In genomic region chr14:8335947-8336346, GRCm38 (mm10) we compare ENCODE assay signal across 12 mouse cellular contexts. TPM values are rescaled to one million over a fixed set of nuclear protein-coding genes. Genes with fewer than 3 reads are reported as not detected.
DNase-seq lines count a peak whose midpoint lies in the region; ATAC-seq and TF ChIP-seq lines count a peak whose summit lies in the region.
"Had no signal": no experiment of that assay in that cellular context is flagged by ENCODE, and none has a peak within 500 bp of the region (broad histone marks: within the 10 kb centered on the region; RNA-seq: fewer than 3 reads in every experiment).

No protein-coding gene starts in this region.

- H3K27me3 ChIP-seq in hindbrain, embryonic 11.5 days (ENCODE audit: control insufficient read depth, insufficient read depth, low read length), result no peaks in the 10 kb centered on the region
- no peaks in the 10 kb centered on the region for H3K27me3 ChIP-seq in hindbrain, embryonic 16.5 days (replicated peaks; ENCODE audit: control insufficient read depth, insufficient read depth, low read length)
- no peaks in the 10 kb centered on the region for H3K27me3 ChIP-seq in hindbrain, postnatal 0 days (ENCODE audit: insufficient read depth, low read length)

- H3K4me2 ChIP-seq in hindbrain, embryonic 11.5 days (replicated peaks; ENCODE audit: low read depth, low read length), result no peak overlapping the region
- H3K4me2 ChIP-seq in hindbrain, embryonic 16.5 days (ENCODE audit: low read length), result no peak overlapping the region
- no peak overlapping the region for H3K4me2 ChIP-seq in hindbrain, postnatal 0 days (ENCODE audit: low read depth, low read length)

- H3K27ac ChIP-seq in hindbrain, embryonic 11.5 days (ENCODE audit: low read depth, low read length), result no peak overlapping the region
- H3K27ac ChIP-seq in hindbrain, embryonic 16.5 days (ENCODE audit: low read depth, low read length), result no peak overlapping the region
- no peak overlapping the region for H3K27ac ChIP-seq in hindbrain, postnatal 0 days

- WGBS in hindbrain, embryonic 11.5 days, result 59% methylated on average over 10 of the region's 10 CpGs
- 47% methylated on average over 10 of the region's 10 CpGs for WGBS in hindbrain, embryonic 16.5 days
- 49% methylated on average over 10 of the region's 10 CpGs for WGBS in hindbrain, postnatal 0 days

- H3K4me3 ChIP-seq in hindbrain, embryonic 11.5 days (ENCODE audit: low read depth, low read length), result no peak overlapping the region
- H3K4me3 ChIP-seq in hindbrain, embryonic 16.5 days (ENCODE audit: low read length), result no peak overlapping the region
- no peak overlapping the region for H3K4me3 ChIP-seq in hindbrain, postnatal 0 days (ENCODE audit: low read length)

- no peaks in the 10 kb centered on the region for H3K9me3 ChIP-seq in hindbrain, embryonic 11.5 days (ENCODE audit: control insufficient read depth, low read length)
- H3K9me3 ChIP-seq in hindbrain, embryonic 16.5 days (ENCODE audit: control insufficient read depth, low read length), result no peaks in the 10 kb centered on the region
- H3K9me3 ChIP-seq in hindbrain, postnatal 0 days (ENCODE audit: low read length), result no peaks in the 10 kb centered on the region

- intact Hi-C loops in heart, postnatal 14 days (cut with DNase I), result no loop called here

- TF ChIP-seq CTCF in hindbrain, postnatal 0 days (IDR thresholded peaks at IDR 0.05; ENCODE audit: low read depth), result no peak

- no peaks in the 10 kb centered on the region for H3K4me1 ChIP-seq in hindbrain, embryonic 11.5 days (replicated peaks; ENCODE audit: control insufficient read depth, insufficient read depth, low read length)
- no peaks in the 10 kb centered on the region; the same call in 1 of the 2 replicates for H3K4me1 ChIP-seq in hindbrain, embryonic 16.5 days (ENCODE audit: control insufficient read depth, insufficient read depth, low read depth, low read length)
- no peaks in the 10 kb centered on the region for H3K4me1 ChIP-seq in hindbrain, postnatal 0 days (ENCODE audit: insufficient read depth, low read length)

- H3K36me3 ChIP-seq in hindbrain, embryonic 11.5 days (ENCODE audit: control insufficient read depth, insufficient read depth, low read length), result no peaks in the 10 kb centered on the region
- H3K36me3 ChIP-seq in hindbrain, embryonic 16.5 days (ENCODE audit: control insufficient read depth, insufficient read depth, low read length), result no peaks in the 10 kb centered on the region
- no peaks in the 10 kb centered on the region for H3K36me3 ChIP-seq in hindbrain, postnatal 0 days (ENCODE audit: insufficient read depth, low read length)

- ATAC-seq in hindbrain, embryonic 11.5 days (ENCODE audit: low FRiP score), result no peak
- ATAC-seq in hindbrain, embryonic 16.5 days, result no peak
- ATAC-seq in hindbrain, postnatal 0 days, result 0 out of 2 replicates have a peak, but pooled peaks have one; percentile 25

- H3K9ac ChIP-seq in hindbrain, embryonic 11.5 days (ENCODE audit: low read depth, low read length), result no peak overlapping the region
- no peak overlapping the region for H3K9ac ChIP-seq in hindbrain, embryonic 16.5 days (ENCODE audit: low read depth, low read length)
- no peak overlapping the region for H3K9ac ChIP-seq in hindbrain, postnatal 0 days (replicated peaks; ENCODE audit: low read length)

- peak; percentile 41 for DNase-seq in hindbrain, embryonic 11.5 days (ENCODE audit: low spot score)
- peak; percentile 22 for DNase-seq in right cerebral cortex, postnatal 14 days
- no peak for DNase-seq in right cerebral cortex, adult 18-20 months
- peak; percentile 19 for DNase-seq in hindbrain, postnatal 0 days (ENCODE audit: low spot score)
- DNase-seq in yolk sac, embryonic 10.5 days (ENCODE audit: low spot score), result peak; percentile 15
- DNase-seq in layer of hippocampus, adult 8-10 months (ENCODE audit: low spot score in 2 of 2), result no peak
- no peak for DNase-seq in heart, postnatal 14 days
- DNase-seq: cerebellum, adult 2 months; heart, adult 18-20 months; lung, postnatal 36 days had no signal

RNA-seq across cellular contexts. Expression of gene Fam107a, which starts 18.1 kb away (rescaled TPM):
- polyA plus RNA-seq in hindbrain, embryonic 11.5 days (2014; fragmentation: Nextera tagmentation; extraction: Ambion mirVana), result 0.27 and 0.46 TPM in 2 replicates
- 0.89 and 1.2 TPM in 2 replicates for polyA plus RNA-seq in hindbrain, embryonic 16.5 days (2015; fragmentation: Nextera tagmentation; extraction: Ambion mirVana)
- total RNA-seq in hindbrain, postnatal 0 days (2014; rRNA removed), result 8.8 and 11.4 TPM in 2 replicates
- 0.80 and 0.83 TPM in 2 replicates for polyA plus RNA-seq in hindbrain, postnatal 0 days (2015; fragmentation: Nextera tagmentation; extraction: Ambion mirVana)
- total RNA-seq in layer of hippocampus, adult 8-10 months (2022), result 100 to 1,000 TPM; 232 to 320 (median 258) TPM
- 10 to 100 TPM; 14.3 to 15.0 TPM for total RNA-seq in heart, postnatal 14 days (2021)

RNA-seq across cellular contexts. Expression of gene Oit1, which starts 42.6 kb away (rescaled TPM):
- polyA plus RNA-seq in hindbrain, embryonic 11.5 days (2014; fragmentation: Nextera tagmentation; extraction: Ambion mirVana), result 0.14 TPM in 1 of 2 replicates, not detected in the other
- polyA plus RNA-seq in hindbrain, embryonic 16.5 days (2015; fragmentation: Nextera tagmentation; extraction: Ambion mirVana), result not detected in 2 replicates
- total RNA-seq in hindbrain, postnatal 0 days (2014; rRNA removed), result not detected in 2 replicates
- polyA plus RNA-seq in hindbrain, postnatal 0 days (2015; fragmentation: Nextera tagmentation; extraction: Ambion mirVana), result 0.15 TPM in 1 of 2 replicates, not detected in the other
- not detected for total RNA-seq in layer of hippocampus, adult 8-10 months (2022)
- total RNA-seq in heart, postnatal 14 days (2021), result not detected
- total RNA-seq: left cerebral cortex, postnatal 14 days had no signal
- polyA plus RNA-seq: cerebellum, adult 2 months had no signal

Comparison
In these comparisons a context has a peak if more than half of its experiments do, and no peak if none do; other contexts are left out.
1. DNase-seq: peak in hindbrain, embryonic 11.5 days (single experiment), right cerebral cortex, postnatal 14 days (single experiment), hindbrain, postnatal 0 days (single experiment) and yolk sac, embryonic 10.5 days (single experiment); none in right cerebral cortex, adult 18-20 months (single experiment), layer of hippocampus, adult 8-10 months (0 of 2) and heart, postnatal 14 days (0 of 2).
2. RNA of gene Fam107a, which starts 18.1 kb away (total RNA-seq): 232 to 320 TPM in layer of hippocampus, adult 8-10 months; 14.3 to 15.0 TPM in heart, postnatal 14 days and 8.8 to 11.4 TPM in hindbrain, postnatal 0 days; every median in the first group is over 10 times any median in the second.